Mouse (Mus musculus): ENCODE measurements around the gene Mrpl4. TPM values are rescaled to one million over a fixed set of nuclear protein-coding genes. Genes with fewer than 3 reads are reported as not detected.
"Not testable (repeated sequence)": the region's sequence is repeated elsewhere in the genome, so short reads cannot be mapped to it uniquely, and the experiment has no call there.

The Mrpl4 gene
- polyA plus RNA-seq, 1 experiment = 140 TPM

- H3K27ac ChIP-seq (replicated peaks; ENCODE audit: low read depth, low read length) = no peak overlapping the region
- no peaks in the 10 kb centered on the region for H3K4me1 ChIP-seq (ENCODE audit: control insufficient read depth, insufficient read depth, insufficient read length, low read length)
- H3K4me3 ChIP-seq (ENCODE audit: insufficient read depth, low read depth, low read length) = no peak overlapping the region
Observed at GRCm38 (mm10) chr9:21000811-21001210, 1.7 kb upstream of the Mrpl4 start.

- H3K4me1 ChIP-seq (ENCODE audit: control insufficient read depth, insufficient read depth, insufficient read length, low read length) = no peaks in the 10 kb centered on the region
- no peak overlapping the region for H3K4me3 ChIP-seq (ENCODE audit: insufficient read depth, low read depth, low read length)
- H3K27ac ChIP-seq (replicated peaks; ENCODE audit: low read depth, low read length) = no peak overlapping the region
Observed at GRCm38 (mm10) chr9:21001651-21002200, 812 bp upstream of the Mrpl4 start.

GRCm38 (mm10) chr9:21002270-21002626 is 290 bp upstream of the Mrpl4 start:
- no peak overlapping the region for H3K27ac ChIP-seq (replicated peaks; ENCODE audit: low read depth, low read length)
- no peaks in the 10 kb centered on the region for H3K4me1 ChIP-seq (ENCODE audit: control insufficient read depth, insufficient read depth, insufficient read length, low read length)
- peak overlapping the region; percentile 84 for H3K4me3 ChIP-seq (ENCODE audit: insufficient read depth, low read depth, low read length)

GRCm38 (mm10) chr9:21007313-21007952 is 4.9 kb downstream of the Mrpl4 start:
- H3K27ac ChIP-seq (replicated peaks; ENCODE audit: low read depth, low read length) = no peak overlapping the region
- H3K4me1 ChIP-seq (ENCODE audit: control insufficient read depth, insufficient read depth, insufficient read length, low read length) = peaks cover 5% of the 10 kb centered on the region; the same call in 1 of the 2 replicates
- no peak overlapping the region for H3K4me3 ChIP-seq (ENCODE audit: insufficient read depth, low read depth, low read length)

- Histone ChIP-seq H3K4me3 (ENCODE audit: insufficient read depth, low read depth, low read length) (no peak overlapping the region), H3K27ac (replicated peaks; ENCODE audit: low read depth, low read length) (no peak overlapping the region)
Observed at GRCm38 (mm10) chr9:21008007-21008406, 5.5 kb downstream of the Mrpl4 start.

GRCm38 (mm10) chr9:21010362-21010761 is 7.8 kb downstream of the Mrpl4 start:
- Histone ChIP-seq H3K27ac (replicated peaks; ENCODE audit: low read depth, low read length) (0 out of 2 replicates have a peak overlapping the region, but pooled peaks have one; percentile 8), H3K4me1 (ENCODE audit: control insufficient read depth, insufficient read depth, insufficient read length, low read length) (peaks cover 5% of the 10 kb centered on the region; the same call in 1 of the 2 replicates), H3K4me3 (ENCODE audit: insufficient read depth, low read depth, low read length) (no peak overlapping the region)

More at GRCm38 (mm10) chr9:21008007-21008406, 5.5 kb downstream of the Mrpl4 start:
- H3K4me1 ChIP-seq (ENCODE audit: control insufficient read depth, insufficient read depth, insufficient read length, low read length) = peaks cover 5% of the 10 kb centered on the region; the same call in 1 of the 2 replicates

- H3K4me1 ChIP-seq (ENCODE audit: control insufficient read depth, insufficient read depth, insufficient read length, low read length); H3K4me3 ChIP-seq (ENCODE audit: insufficient read depth, low read depth, low read length): not testable (repeated sequence)
- 0 out of 2 replicates have a peak overlapping the region, but pooled peaks have one; percentile 8 for H3K27ac ChIP-seq (replicated peaks; ENCODE audit: low read depth, low read length)
Observed at GRCm38 (mm10) chr9:21010939-21011541, 8.5 kb downstream of the Mrpl4 start.

- H3K4me3 ChIP-seq (ENCODE audit: insufficient read depth, low read depth, low read length) = no peak overlapping the region
- peaks cover 7% of the 10 kb centered on the region; the same call in 1 of the 2 replicates for H3K4me1 ChIP-seq (ENCODE audit: control insufficient read depth, insufficient read depth, insufficient read length, low read length)
- peak overlapping the region; percentile 79 for H3K27ac ChIP-seq (replicated peaks; ENCODE audit: low read depth, low read length)
Observed at GRCm38 (mm10) chr9:21011846-21012312, 9.3 kb downstream of the Mrpl4 start.

- peaks cover 10% of the 10 kb centered on the region; the same call in 1 of the 2 replicates for H3K4me1 ChIP-seq (ENCODE audit: control insufficient read depth, insufficient read depth, insufficient read length, low read length)
- H3K27ac ChIP-seq (replicated peaks; ENCODE audit: low read depth, low read length) = peak overlapping the region; percentile 87
- H3K4me3 ChIP-seq (ENCODE audit: insufficient read depth, low read depth, low read length) = no peak overlapping the region
Observed at GRCm38 (mm10) chr9:21012368-21012767, 9.8 kb downstream of the Mrpl4 start.

- peak overlapping the region; percentile 68 for H3K27ac ChIP-seq (replicated peaks; ENCODE audit: low read depth, low read length)
- peaks cover 12% of the 10 kb centered on the region; the same call in 1 of the 2 replicates for H3K4me1 ChIP-seq (ENCODE audit: control insufficient read depth, insufficient read depth, insufficient read length, low read length)
- H3K4me3 ChIP-seq (ENCODE audit: insufficient read depth, low read depth, low read length) = peak overlapping the region; percentile 68
Observed at GRCm38 (mm10) chr9:21014691-21015570, 12.4 kb downstream of the Mrpl4 start.

GRCm38 (mm10) chr9:21015571-21016130 is 13.1 kb downstream of the Mrpl4 start, which contains the start of gene Icam1:
Gene Icam1 (plus strand): TSS chr9:21015985.
- peak within 1 kb of the TSS; percentile 68 for H3K27ac ChIP-seq (replicated peaks; ENCODE audit: low read depth, low read length)
- H3K4me1 ChIP-seq (ENCODE audit: control insufficient read depth, insufficient read depth, insufficient read length, low read length) = peaks cover 12% of the 10 kb centered on the region; the same call in 1 of the 2 replicates
- peak within 1 kb of the TSS; percentile 68 for H3K4me3 ChIP-seq (ENCODE audit: insufficient read depth, low read depth, low read length)

- H3K4me3 ChIP-seq (ENCODE audit: insufficient read depth, low read depth, low read length) = peak overlapping the region; percentile 68
- peaks cover 11% of the 10 kb centered on the region; the same call in 1 of the 2 replicates for H3K4me1 ChIP-seq (ENCODE audit: control insufficient read depth, insufficient read depth, insufficient read length, low read length)
- no peak overlapping the region; the same call in 1 of the 2 replicates for H3K27ac ChIP-seq (replicated peaks; ENCODE audit: low read depth, low read length)
Observed at GRCm38 (mm10) chr9:21016331-21017176, 14.0 kb downstream of the Mrpl4 start.

GRCm38 (mm10) chr9:21017177-21017575 is 14.6 kb downstream of the Mrpl4 start:
- H3K27ac ChIP-seq (replicated peaks; ENCODE audit: low read depth, low read length) = no peak overlapping the region
- peaks cover 10% of the 10 kb centered on the region; the same call in 1 of the 2 replicates for H3K4me1 ChIP-seq (ENCODE audit: control insufficient read depth, insufficient read depth, insufficient read length, low read length)
- peak overlapping the region; percentile 39 for H3K4me3 ChIP-seq (ENCODE audit: insufficient read depth, low read depth, low read length)

- no peak overlapping the region for H3K27ac ChIP-seq (replicated peaks; ENCODE audit: low read depth, low read length)
- H3K4me1 ChIP-seq (ENCODE audit: control insufficient read depth, insufficient read depth, insufficient read length, low read length) = peaks cover 8% of the 10 kb centered on the region; the same call in 1 of the 2 replicates
- H3K4me3 ChIP-seq (ENCODE audit: insufficient read depth, low read depth, low read length) = no peak overlapping the region
Observed at GRCm38 (mm10) chr9:21018600-21018999, 16.1 kb downstream of the Mrpl4 start.
